Mouse (Mus musculus) embryonic fibroblast, embryonic 13.5 days (primary cell): Measurements from ENCODE around the gene Gzme.

Experiments used
- CTCF ChIP-seq: IDR thresholded peaks from 2 replicates; pipeline ENCODE4 v1.5.1; 2011; ENCODE audit warnings: mild to moderate bottlenecking, control low read depth, low read length, moderate library complexity, borderline replicate concordance; ENCODE audit not compliant: insufficient read depth
- POLR2A ChIP-seq: IDR thresholded peaks from 2 replicates; pipeline ENCODE4 v1.6.1; 2011; ENCODE audit warnings: low read depth, mild to moderate bottlenecking, control low read depth, low read length, moderate library complexity

- TF ChIP-seq POLR2A (no peak), CTCF (no peak)
Observed at GRCm38 (mm10) chr14:56102386-56102785, 18.0 kb downstream of the Gzme start, which contains the start of gene Ctsg.
